Comparison of ENCODE assay signal across 26 mouse cellular contexts in the genomic region with DNA sequence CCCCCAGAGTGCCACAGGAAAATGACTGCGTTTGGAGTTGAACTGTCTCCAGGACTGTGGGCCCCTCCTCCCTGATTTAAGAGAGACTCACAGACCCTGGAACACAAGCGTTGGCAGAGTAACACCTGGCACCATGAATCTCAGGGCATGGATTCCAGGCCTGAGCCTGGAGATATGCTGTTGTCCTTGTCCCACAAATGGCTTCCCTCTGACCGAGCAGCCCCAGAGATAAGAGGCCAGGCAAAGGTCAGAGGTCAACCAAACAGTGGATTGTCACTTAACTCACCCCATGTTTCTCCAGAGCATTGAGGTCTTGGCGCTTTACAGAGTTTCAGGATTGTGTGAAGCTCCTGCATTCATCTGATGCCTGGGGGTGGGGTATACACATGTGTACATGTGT.
DNase-seq lines count a peak whose midpoint lies in the region; ATAC-seq lines count a peak whose summit lies in the region.
"Had no signal": no experiment of that assay in that cellular context is flagged by ENCODE, and none has a peak within 500 bp of the region (broad histone marks: within the 10 kb centered on the region; RNA-seq: fewer than 3 reads in every experiment).

No protein-coding gene starts in this region.

- peak; percentile 53; the same call in 1 of the 2 replicates for ATAC-seq in heart, embryonic 15.5 days (replicated peaks; ENCODE audit: insufficient number of reproducible peaks, insufficient read depth, low FRiP score, low read depth)
- ATAC-seq in midbrain, embryonic 11.5 days (ENCODE audit: low FRiP score) = no peak
- ATAC-seq in liver, embryonic 13.5 days (ENCODE audit: low read depth) = peak; percentile 63
- ATAC-seq in granulocyte monocyte progenitor cell, adult 5-6 weeks (replicated peaks; ENCODE audit: poor library complexity, severe bottlenecking) = no peak
- ATAC-seq: CD4-positive, CD25-positive, alpha-beta regulatory T cell, adult 4 months; forebrain, embryonic 16.5 days; hindbrain, embryonic 16.5 days; midbrain, embryonic 13.5 days had no signal

- H3K27ac ChIP-seq in heart, embryonic 15.5 days = no peak overlapping the region
- no peak overlapping the region for H3K27ac ChIP-seq in midbrain, embryonic 11.5 days (ENCODE audit: low read depth, low read length)
- no peak overlapping the region for H3K27ac ChIP-seq in midbrain, embryonic 10.5 days (replicated peaks)
- H3K27ac ChIP-seq in liver, embryonic 13.5 days = no peak overlapping the region
- H3K27ac ChIP-seq: embryonic facial prominence, embryonic 13.5 days; forebrain, embryonic 10.5 days; gastrocnemius, adult 2 months; kidney, postnatal 0 days; left cerebral cortex, adult 2 months; lung, embryonic 15.5 days; midbrain, embryonic 13.5 days; neural tube, embryonic 13.5 days had no signal

- H3K36me3 ChIP-seq in heart, embryonic 15.5 days = no peaks in the 10 kb centered on the region
- no peaks in the 10 kb centered on the region for H3K36me3 ChIP-seq in midbrain, embryonic 11.5 days (ENCODE audit: control insufficient read depth, insufficient read depth, low read length)
- H3K36me3 ChIP-seq in midbrain, embryonic 10.5 days = no peaks in the 10 kb centered on the region
- H3K36me3 ChIP-seq in liver, embryonic 13.5 days = no peaks in the 10 kb centered on the region
- H3K36me3 ChIP-seq: embryonic facial prominence, embryonic 13.5 days; forebrain, embryonic 10.5 days; lung, embryonic 15.5 days; midbrain, embryonic 13.5 days; neural tube, embryonic 13.5 days had no signal

- no peaks in the 10 kb centered on the region; the same call in 1 of the 2 replicates for H3K4me1 ChIP-seq in heart, embryonic 15.5 days (replicated peaks)
- no peaks in the 10 kb centered on the region for H3K4me1 ChIP-seq in midbrain, embryonic 11.5 days (ENCODE audit: control insufficient read depth, insufficient read depth, low read length)
- H3K4me1 ChIP-seq in midbrain, embryonic 10.5 days = peaks cover 4% of the 10 kb centered on the region; the same call in 1 of the 2 replicates
- 0 out of 2 replicates have a peak, but pooled peaks cover 10% of the 10 kb centered on the region for H3K4me1 ChIP-seq in liver, embryonic 13.5 days (replicated peaks)
- H3K4me1 ChIP-seq: lung, embryonic 15.5 days; midbrain, embryonic 13.5 days; neural tube, embryonic 13.5 days had no signal

- H3K27me3 ChIP-seq in heart, embryonic 15.5 days = no peaks in the 10 kb centered on the region
- no peaks in the 10 kb centered on the region for H3K27me3 ChIP-seq in midbrain, embryonic 11.5 days (ENCODE audit: control insufficient read depth, insufficient read depth, low read length)
- no peaks in the 10 kb centered on the region for H3K27me3 ChIP-seq in midbrain, embryonic 10.5 days (ENCODE audit: low read depth, poor library complexity, severe bottlenecking)
- H3K27me3 ChIP-seq in liver, embryonic 13.5 days = no peaks in the 10 kb centered on the region
- H3K27me3 ChIP-seq: embryonic facial prominence, embryonic 13.5 days; lung, embryonic 15.5 days; midbrain, embryonic 13.5 days; neural tube, embryonic 13.5 days had no signal

- WGBS in heart, embryonic 15.5 days = 27% methylated on average over 4 of the region's 4 CpGs
- 52% methylated on average over 4 of the region's 4 CpGs for WGBS in midbrain, embryonic 11.5 days
- 39% methylated on average over 4 of the region's 4 CpGs for WGBS in midbrain, embryonic 10.5 days
- whole genome bisulfite sequencing in liver, embryonic 13.5 days (ENCODE audit: insufficient replicate concordance) = 41% methylated on average over 4 of the region's 4 CpGs

- no peak overlapping the region for H3K4me2 ChIP-seq in heart, embryonic 15.5 days
- no peak overlapping the region for H3K4me2 ChIP-seq in midbrain, embryonic 11.5 days
- no peak overlapping the region for H3K4me2 ChIP-seq in liver, embryonic 13.5 days
- H3K4me2 ChIP-seq: embryonic facial prominence, embryonic 13.5 days; lung, embryonic 15.5 days; midbrain, embryonic 13.5 days; neural tube, embryonic 13.5 days had no signal

- H3K9me3 ChIP-seq in heart, embryonic 15.5 days (replicated peaks) = no peaks in the 10 kb centered on the region
- H3K9me3 ChIP-seq in midbrain, embryonic 11.5 days (ENCODE audit: control insufficient read depth, low read length) = no peaks in the 10 kb centered on the region
- H3K9me3 ChIP-seq in midbrain, embryonic 10.5 days (replicated peaks) = no peaks in the 10 kb centered on the region
- 0 out of 2 replicates have a peak, but pooled peaks cover 4% of the 10 kb centered on the region for H3K9me3 ChIP-seq in liver, embryonic 13.5 days (replicated peaks)
- H3K9me3 ChIP-seq: embryonic facial prominence, embryonic 13.5 days; forebrain, embryonic 10.5 days; lung, embryonic 15.5 days had no signal

- no peak overlapping the region for H3K4me3 ChIP-seq in heart, embryonic 15.5 days
- H3K4me3 ChIP-seq in midbrain, embryonic 11.5 days (ENCODE audit: low read depth, low read length) = no peak overlapping the region
- no peak overlapping the region for H3K4me3 ChIP-seq in midbrain, embryonic 10.5 days
- no peak overlapping the region for H3K4me3 ChIP-seq in liver, embryonic 13.5 days (replicated peaks)
- H3K4me3 ChIP-seq: embryonic facial prominence, embryonic 13.5 days; forebrain, embryonic 10.5 days; gastrocnemius, adult 2 months; left cerebral cortex, adult 2 months; lung, embryonic 15.5 days; midbrain, embryonic 13.5 days; neural tube, embryonic 13.5 days had no signal

- no peak overlapping the region for H3K9ac ChIP-seq in heart, embryonic 15.5 days
- no peak overlapping the region for H3K9ac ChIP-seq in midbrain, embryonic 11.5 days (ENCODE audit: low read length)
- no peak overlapping the region for H3K9ac ChIP-seq in liver, embryonic 13.5 days
- H3K9ac ChIP-seq: embryonic facial prominence, embryonic 13.5 days; lung, embryonic 15.5 days; midbrain, embryonic 13.5 days; neural tube, embryonic 13.5 days had no signal

- DNase-seq in heart, adult 8-10 months (ENCODE audit: low spot score) = no peak
- DNase-seq in midbrain, embryonic 11.5 days (ENCODE audit: low spot score, missing footprints) = peak; percentile 61
- DNase-seq in midbrain, embryonic 10.5 days (ENCODE audit: low spot score) = no peak
- DNase-seq in liver, embryonic 13.5 days = no peak
- peak; percentile 63 for DNase-seq in yolk sac, embryonic 10.5 days (ENCODE audit: low spot score)
- DNase-seq in cerebellum, postnatal 4 days (ENCODE audit: low spot score in 2 of 2) = no peak
- DNase-seq: adrenal gland, postnatal 25 days; cerebellum, adult 18-20 months; cerebellum, postnatal 10 days; gastrocnemius, adult 2 months; kidney, adult 11 months; right cerebral cortex, postnatal 4 days; thymus, adult 2 months; thymus, postnatal 36 days had no signal

Comparison
In these comparisons a context has a peak if more than half of its experiments do, and no peak if none do; other contexts are left out.
1. DNase-seq: peak in midbrain, embryonic 11.5 days (single experiment) and yolk sac, embryonic 10.5 days (single experiment); none in heart, adult 8-10 months (single experiment), midbrain, embryonic 10.5 days (single experiment), liver, embryonic 13.5 days (single experiment) and cerebellum, postnatal 4 days (0 of 2).
2. ATAC-seq: peak in heart, embryonic 15.5 days (single experiment) and liver, embryonic 13.5 days (single experiment); none in midbrain, embryonic 11.5 days (single experiment) and granulocyte monocyte progenitor cell, adult 5-6 weeks (single experiment).